Mouse (Mus musculus) forebrain, embryonic 12.5 days (tissue): ENCODE results near the gene Osgin1. TPM values are rescaled to one million over a fixed set of nuclear protein-coding genes. Genes with fewer than 3 reads are reported as not detected.

Experiments used
- polyA plus RNA-seq: library from polyadenylated mRNA; unstranded; fragments of >200 nt; fragmentation: Nextera tagmentation; extraction: Ambion mirVana; gene quantifications from 2 replicates; pipeline ENCODE4 v1.2.1, GENCODE M21; 2016

The Osgin1 gene
- polyA plus RNA-seq, 1 experiment from 2014 or later = 0.13 TPM

Other genes starting within 250 kb of the Osgin1 start
- gene Hsbp1, start 89.6 kb upstream of the Osgin1 start, polyA plus RNA-seq = 348 and 359 TPM in 2 replicates
- 13.9 and 14.0 TPM in 2 replicates for gene Mlycd, start 39.2 kb upstream of the Osgin1 start, polyA plus RNA-seq
- 14.6 and 15.4 TPM in 2 replicates for gene Necab2, start 12.6 kb downstream of the Osgin1 start, polyA plus RNA-seq
- 0.20 TPM in 1 of 2 replicates, not detected in the other for gene Slc38a8, start 67.6 kb downstream of the Osgin1 start, polyA plus RNA-seq
- 89.7 and 92.4 TPM in 2 replicates for gene Mbtps1, start 124.6 kb downstream of the Osgin1 start, polyA plus RNA-seq
- 97.2 and 102 TPM in 2 replicates for gene Hsdl1, start 141.1 kb downstream of the Osgin1 start, polyA plus RNA-seq
- gene Dnaaf1, start 141.1 kb downstream of the Osgin1 start, polyA plus RNA-seq = 0.21 and 0.26 TPM in 2 replicates
- 14.7 and 15.9 TPM in 2 replicates for gene Taf1c, start 171.1 kb downstream of the Osgin1 start, polyA plus RNA-seq
- gene Adad2, start 178.6 kb downstream of the Osgin1 start, polyA plus RNA-seq = 0.09 and 0.13 TPM in 2 replicates
- 0.06 and 0.08 TPM in 2 replicates for gene Kcng4, start 201.6 kb downstream of the Osgin1 start, polyA plus RNA-seq
- 0.47 and 1.0 TPM in 2 replicates for gene Wfdc1, start 232.2 kb downstream of the Osgin1 start, polyA plus RNA-seq